Mouse (Mus musculus) frontal cortex, adult (tissue): Measurements from ENCODE around the gene Smco3.
A peak's percentile ranks its signal among the peaks of the same experiment; 100 is the strongest.

ENCODE experiments used
- ATAC-seq: cut with Nextera tagmentation; 2 replicates; pipeline ENCODE4 v1.9.2; 2017; ENCODE audit warnings: mild to moderate bottlenecking, moderate library complexity, mixed read lengths; ENCODE audit not compliant: low TSS enrichment

Gene Smco3

DNA sequence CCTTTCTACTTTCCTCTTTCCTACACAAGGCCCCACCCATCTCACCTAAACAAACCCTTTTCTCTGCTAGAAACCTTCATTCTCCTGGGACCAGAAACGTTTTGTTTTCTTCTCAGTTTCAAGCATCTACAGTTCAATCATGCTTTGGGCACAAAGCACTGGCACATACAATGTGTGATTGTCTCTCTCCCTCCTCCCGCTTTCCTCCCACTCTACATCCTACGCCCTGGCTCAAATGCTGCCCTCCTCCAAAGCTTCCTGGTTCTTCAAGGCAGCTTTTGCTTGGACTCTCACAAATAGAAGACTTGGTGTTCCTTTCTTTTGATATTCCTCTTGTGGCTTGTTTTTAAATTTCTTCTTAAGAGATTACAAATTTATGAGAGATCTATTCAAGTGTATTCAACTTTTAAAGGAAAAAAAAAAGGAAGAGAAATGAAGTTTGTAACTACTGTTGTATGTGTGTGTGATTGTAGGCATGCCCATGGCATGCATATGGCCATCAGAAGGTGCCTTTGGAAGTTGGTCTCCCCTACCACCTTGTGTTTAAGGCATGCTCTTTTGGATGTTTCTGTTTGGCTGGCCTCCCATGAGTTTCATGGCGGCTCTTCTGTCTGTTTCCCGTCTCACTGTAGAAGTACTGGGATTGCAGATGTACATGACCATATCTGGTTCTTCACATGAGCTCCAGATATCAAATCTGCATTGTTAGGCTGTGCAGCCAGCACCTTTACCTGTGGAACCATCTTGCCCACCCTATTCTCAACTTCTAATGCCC is 10.6 kb upstream of the Smco3 start:
- peak; percentile 77 for ATAC-seq

DNA sequence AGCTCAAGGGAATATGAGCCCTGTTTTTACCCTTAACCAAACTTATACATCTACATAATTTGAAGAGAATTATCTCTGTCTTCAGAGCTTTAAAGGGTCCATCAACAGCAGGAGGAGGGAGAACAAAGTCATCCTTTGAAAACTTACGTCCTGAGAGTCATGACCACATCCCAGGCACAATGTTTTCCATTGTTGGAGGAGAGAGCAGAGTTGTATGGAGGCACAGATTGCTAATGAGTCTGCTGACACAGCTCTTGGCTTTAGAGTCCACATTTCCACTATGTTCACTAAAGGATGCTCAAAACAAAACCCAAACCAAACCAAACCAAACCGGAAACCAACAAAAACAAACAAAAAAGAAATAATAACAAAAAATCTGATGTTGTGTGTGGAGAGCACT is 9.7 kb upstream of the Smco3 start:
- ATAC-seq, result peak; percentile 41; the same call in 1 of the 2 replicates

DNA sequence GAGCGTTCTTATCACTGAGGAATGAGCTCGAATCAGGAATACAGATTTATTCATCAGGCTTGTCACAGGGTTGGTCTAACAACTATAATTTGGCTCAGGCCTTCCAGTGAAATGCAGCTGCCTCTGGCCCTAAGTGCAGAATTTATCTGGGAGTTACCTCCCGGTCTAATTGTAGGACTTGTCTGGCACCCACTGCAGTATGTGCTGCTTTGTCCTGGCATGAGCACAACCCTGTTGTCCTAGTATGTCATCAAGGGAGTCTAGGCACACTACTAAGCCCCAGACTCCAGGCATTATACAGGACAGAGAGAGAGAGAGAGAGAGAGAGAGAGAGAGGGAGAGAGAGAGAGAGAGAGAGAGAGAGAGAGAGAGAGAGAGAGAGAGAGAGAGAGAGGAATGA is 2.1 kb upstream of the Smco3 start:
- ATAC-seq, result no peak

DNA sequence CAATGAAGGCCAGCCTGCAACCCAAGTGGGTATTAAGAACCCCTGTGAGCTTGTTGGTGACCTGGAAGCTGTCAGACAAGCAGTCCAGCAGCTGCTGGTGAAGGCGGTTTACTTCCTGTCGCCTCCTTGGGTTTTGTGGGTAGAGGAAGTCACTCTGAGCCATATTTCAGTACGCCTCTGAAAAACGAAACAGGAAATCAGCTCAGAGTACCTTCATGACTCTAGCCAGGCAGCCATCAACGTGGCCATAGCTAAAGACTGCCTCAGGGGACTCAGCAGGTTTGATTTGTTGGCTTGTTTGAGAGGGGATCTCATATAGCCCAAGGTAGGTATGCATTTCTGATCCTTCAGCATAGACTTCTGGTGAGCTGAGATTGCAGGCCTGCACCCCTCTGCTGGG is 3.5 kb downstream of the Smco3 start:
- no peak for ATAC-seq

DNA sequence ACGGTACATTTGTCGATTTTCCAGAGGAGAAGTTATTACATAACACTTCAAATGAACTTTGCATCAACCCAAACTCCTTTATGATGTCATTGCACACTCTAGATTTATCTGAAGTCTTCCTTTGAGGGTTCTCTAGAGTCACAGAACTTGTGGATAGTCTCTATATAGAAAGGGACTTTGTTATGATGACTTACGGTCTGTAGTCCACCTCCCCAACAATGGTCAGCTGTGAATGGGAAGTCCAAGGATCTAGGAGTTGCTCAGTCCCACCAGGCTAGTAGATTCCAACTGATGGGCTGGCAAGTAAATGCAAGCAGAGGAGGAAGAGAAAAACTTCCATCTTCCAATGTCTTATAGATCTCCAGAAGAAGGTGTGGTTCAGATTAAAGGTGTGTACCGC is 6.6 kb downstream of the Smco3 start:
- no peak for ATAC-seq

DNA sequence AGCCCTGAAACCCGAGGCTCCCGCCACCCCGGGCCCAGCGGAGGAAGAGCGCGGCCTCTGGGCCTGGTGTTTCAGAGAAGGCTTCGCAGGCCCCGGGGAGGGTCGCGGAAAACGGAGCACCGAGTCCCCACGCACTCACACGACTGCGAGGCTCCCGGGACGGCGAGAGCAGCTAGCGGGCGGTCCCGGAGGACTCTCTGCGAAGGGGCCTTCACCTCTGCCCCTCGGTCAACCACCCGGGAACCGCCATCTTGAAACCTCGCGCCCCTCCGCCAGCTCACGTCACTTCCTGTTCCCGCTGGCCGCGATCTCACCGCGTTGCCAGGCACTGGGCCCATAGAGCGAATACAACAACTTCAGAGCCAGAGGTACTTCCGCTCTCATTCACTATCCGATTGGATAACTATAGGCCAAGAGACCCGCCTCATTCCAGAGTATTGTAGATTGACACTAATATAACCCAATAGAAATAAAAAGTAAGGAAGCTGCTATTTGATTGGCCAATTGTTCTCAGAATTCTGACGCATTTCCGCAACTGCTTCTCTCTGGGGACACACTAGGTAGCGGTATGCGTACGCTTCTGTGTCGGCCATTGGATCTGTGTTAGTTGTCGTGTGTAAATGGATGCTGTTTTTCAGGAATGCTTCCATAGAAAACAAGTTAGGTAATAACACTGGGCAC is 7.2 kb downstream of the Smco3 start, which contains the start of gene Wbp11:
Wbp11 (minus strand) TSS at position 353 of the 681 bp plus-strand sequence.
- ATAC-seq, result peak; percentile 100

DNA sequence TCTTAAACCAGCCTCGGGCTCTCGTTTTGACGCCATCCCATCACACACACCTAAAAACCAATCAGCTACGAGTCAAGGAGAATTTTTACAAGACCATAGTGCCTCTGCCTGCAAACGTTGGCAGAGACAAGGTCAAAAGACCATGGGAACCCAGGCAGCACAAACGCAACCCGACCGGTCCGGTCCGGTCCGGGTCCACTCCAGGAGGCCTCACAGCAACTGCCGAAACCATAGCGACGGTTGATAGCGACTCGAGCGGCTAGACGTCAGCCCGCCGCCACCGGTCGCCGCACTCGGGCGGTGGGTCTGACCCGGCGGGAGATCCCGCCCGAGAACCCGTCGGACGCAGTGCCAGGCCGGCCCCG is 7.8 kb downstream of the Smco3 start, which contains the start of gene BC049715:
BC049715 (plus strand) TSS at position 111 of the 365 bp plus-strand sequence.
- ATAC-seq, result peak; percentile 7; the same call in 1 of the 2 replicates

DNA sequence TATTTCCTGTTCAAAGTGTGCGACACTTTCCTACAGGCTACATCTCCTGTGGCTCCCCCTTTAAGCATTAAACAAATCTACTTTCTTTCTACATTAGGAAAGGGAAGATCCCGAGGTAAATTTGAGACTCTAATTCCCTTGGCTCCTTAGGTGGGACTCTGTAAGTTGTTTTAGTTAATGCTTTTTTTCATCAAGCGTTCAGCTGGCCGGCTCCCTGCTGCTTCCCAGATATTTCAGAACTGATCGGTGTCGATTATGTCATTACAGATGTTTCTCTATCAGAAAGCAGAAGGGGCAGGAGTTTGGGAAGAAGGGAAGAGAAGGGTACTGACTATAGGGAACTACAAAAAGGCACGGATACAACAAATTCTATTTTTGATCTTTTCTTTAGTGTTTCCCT is 8.1 kb downstream of the Smco3 start:
- no peak for ATAC-seq

DNA sequence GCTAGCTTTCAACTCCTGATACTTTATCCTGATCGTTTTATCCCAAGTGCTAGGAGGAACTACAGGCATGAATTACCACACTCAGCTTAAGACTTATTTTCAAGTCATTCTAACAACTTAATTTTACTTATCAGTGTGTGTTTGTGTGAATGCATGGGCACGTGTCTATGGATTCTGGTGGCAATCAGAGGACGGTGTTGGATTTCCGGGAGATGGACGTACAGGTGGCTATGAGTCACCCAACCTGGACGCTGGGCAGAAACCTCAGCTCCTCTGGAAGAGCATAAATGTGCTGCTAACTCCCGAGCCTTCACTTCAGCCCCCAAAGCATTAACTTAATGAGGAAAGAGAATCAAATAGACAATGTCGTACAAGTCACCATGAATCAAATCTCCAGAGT is 10.3 kb downstream of the Smco3 start:
- ATAC-seq, result no peak

DNA sequence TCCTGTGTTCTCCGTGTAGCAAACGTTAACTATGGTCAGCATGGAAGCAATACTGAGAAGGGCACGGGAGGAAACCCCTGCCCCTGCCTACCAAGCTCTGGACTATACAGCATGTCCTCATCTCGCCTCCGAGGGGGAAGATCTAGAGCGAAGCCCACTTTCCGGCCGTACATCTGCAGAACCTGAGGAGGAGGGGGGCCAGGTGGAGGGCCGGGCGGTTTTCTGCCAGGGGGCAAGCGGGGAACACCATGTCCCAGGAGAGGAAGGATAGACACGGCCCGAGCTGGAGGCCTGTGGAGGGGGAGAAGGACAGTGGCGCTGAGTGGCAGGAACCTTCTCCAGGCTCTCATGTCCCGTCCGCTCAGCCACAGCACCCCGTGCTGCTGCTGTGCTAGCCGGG is 14.2 kb downstream of the Smco3 start:
- ATAC-seq, result no peak

DNA sequence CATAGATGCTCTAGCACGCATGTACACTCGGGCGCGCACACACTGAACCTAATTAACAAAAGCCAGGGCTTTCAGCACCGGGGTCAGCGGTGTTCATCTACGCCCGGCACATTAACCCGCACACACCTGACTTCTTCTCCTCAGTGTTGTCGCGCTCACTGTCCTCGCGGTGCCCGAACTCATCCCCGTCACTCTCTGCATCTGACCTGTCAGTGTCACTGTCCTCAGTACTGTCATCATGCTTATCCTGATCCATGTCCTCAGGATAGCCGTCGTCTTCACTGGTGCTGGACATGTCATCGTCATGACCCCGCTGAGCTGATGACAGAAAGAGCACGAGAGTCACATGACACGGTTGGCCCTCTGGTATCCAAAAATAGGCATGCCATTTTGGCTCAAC is 14.9 kb downstream of the Smco3 start:
- ATAC-seq, result no peak

DNA sequence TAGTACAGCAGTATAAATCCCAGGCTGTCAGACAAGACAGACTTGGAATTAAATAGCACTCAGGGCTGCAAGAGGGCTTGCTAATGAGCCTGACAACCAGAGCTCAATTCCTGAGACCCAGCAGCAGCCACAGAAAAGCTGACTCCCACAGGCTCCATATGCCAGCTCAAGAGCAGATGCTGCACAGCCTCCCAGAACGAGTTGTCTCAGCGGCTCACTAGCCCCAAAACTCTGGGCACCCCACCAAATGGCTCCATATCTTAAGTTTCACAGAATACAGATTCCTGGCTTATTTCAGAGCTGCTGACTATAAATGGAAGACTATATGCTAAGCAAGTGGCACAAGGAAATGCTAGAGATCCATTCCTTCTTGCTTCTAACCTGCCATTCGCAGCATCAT is 17.7 kb downstream of the Smco3 start:
- peak; percentile 88 for ATAC-seq

DNA sequence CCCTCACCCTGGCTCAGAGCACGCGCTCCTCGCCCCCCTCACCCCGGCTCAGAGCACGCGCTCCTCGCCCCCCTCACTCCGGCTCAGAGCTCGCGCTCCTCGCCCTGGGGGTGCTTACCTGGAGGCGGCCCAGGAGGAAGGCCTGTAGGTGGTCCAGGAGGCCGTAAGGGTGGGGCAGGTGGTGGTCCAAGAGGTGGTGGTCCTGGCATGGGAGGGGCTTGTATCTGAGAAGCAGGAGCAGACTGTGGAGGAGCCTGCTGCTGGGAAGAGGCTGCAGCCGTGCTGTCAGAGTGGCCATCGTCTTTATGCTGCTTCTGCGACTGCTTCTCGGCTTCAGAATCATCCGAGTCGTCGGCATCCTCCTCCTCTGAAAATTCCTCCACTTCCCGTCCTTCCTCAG is 18.4 kb downstream of the Smco3 start:
- ATAC-seq, result no peak

DNA sequence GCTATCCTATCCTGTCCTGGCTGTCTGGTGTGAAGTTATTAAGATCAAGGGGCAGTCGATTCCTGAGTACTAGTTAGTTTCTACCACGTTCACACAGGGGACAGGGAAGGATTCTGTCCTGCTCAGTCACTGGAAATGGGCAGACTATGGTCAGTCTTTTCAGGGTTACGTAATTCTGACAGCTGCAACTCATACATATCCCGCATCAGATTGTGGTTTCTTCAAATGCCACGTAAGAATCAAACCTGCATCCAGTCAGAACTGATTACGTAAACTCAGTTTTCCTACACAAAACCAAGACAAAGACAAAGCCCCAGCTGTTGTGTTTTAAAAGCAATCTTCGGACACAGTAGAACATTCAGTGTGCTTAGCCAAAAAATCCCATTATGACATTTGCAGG is 19.9 kb downstream of the Smco3 start:
- no peak for ATAC-seq

DNA sequence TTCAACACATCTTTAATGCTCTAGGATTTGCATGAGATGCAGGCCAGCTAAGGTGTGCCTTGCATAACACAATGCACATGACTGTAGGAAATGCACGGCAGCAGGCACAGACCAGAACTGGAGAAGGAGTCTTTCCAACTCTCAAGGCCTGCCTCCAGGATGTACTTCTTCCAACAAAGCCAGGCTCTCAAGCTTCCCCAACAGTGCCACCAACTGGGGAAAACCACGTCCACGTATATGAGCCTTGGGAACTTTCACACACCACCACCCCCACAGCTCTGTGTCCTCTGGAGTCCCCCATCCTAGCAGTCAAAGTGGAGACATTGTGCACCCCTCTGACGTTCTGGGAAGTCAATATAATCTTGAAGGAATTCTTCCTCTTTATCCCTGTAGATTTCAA is 22.1 kb downstream of the Smco3 start:
- peak; percentile 32 for ATAC-seq

DNA sequence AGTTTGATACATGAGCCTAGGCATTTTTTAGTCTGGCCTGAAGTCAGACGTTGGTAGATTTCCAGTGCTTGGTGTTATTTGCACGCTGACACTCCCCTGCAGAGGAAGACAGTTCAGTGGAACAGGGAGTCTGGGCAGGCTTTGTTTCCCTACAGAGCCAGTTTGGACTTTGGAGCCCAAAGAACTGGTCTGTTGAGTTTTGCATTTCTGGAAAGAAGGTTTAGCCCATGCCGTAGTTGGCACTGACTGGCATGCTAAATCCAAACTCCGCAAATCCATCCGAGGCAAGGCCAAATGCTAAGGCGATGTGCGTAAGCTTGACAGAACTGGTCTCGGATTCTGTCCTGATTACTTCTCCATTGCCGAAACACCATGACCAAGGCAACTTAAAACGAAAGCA is 24.1 kb downstream of the Smco3 start:
- ATAC-seq, result no peak

DNA sequence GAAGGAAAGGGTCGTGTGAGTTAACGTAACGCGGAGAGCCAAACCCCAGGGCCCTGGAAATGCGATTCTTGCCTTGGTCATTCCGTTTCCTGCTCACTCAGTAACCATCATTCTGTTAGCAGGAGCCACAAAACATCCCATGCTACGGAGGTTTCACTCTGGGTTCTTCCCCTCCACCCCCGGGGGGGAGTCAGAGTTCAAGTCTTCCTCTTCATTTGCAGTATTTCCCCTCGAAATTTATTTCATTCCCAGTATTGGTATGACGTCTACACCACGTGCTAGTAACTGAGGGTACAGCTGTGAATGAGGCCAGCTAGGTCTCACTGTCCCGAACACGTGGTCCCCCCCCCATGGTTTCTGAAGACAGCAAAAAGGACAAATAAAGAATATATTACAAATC is 25.6 kb downstream of the Smco3 start:
- no peak for ATAC-seq

DNA sequence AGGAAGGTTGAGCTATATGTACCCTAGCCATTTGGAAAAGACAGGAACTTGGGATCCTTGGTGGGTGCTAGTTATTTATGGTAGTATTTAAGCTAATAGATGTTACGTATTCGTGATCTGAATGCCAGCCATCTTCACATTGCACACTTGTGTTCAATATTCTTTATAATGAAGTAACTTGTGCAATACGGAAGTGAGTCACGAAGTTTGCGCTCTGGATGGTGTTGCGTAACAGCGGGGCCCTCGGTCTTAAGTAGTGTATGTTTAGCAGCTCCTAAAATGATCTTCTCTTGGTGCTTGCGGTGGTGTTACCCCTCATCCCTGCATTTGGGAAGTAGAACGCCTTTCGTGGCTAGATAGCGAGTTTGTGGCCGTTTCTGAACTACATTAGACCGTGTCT is 26.2 kb downstream of the Smco3 start:
- no peak for ATAC-seq

DNA sequence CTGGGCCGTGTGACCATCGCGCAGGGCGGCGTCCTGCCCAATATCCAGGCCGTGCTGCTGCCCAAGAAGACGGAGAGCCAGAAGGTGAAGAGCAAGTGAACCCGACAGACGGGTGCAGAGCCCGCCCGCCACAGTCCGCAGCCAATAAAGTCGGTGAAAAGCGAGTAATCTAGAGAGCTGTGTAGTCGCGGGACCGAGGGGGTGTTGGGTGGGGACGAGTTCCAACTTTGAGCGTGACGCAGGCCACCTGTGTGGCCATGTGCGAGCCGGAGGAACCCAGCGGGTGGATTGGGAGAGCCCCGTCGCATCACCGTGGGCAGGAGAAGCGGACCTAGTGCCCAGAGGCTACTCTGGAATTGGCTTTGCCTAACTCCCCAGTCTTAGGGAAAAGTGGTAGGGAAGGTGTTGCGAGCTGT is 26.6 kb downstream of the Smco3 start:
- ATAC-seq, result peak; percentile 34

DNA sequence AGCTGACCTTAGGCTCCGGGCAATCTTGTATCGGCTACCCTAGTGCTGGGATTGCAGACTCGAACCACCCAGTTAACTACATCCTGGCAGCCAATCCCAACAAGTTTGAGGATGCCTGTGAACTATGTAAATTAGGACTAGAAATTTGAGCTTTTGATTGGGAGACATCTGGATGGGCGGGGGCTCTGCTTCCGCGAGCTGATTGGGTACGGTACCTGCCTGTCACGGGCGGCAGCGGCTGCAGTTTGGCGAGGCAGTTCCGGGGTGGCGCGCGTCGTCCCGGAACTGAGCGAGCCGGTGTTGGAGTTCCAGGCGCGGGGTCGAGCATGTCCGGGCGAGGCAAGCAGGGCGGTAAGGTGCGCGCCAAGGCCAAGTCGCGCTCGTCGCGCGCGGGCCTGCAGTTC is 27.2 kb downstream of the Smco3 start, which contains the start of gene H2afj:
H2afj (plus strand) TSS at position 231 of the 404 bp plus-strand sequence.
- peak; percentile 76 for ATAC-seq

DNA sequence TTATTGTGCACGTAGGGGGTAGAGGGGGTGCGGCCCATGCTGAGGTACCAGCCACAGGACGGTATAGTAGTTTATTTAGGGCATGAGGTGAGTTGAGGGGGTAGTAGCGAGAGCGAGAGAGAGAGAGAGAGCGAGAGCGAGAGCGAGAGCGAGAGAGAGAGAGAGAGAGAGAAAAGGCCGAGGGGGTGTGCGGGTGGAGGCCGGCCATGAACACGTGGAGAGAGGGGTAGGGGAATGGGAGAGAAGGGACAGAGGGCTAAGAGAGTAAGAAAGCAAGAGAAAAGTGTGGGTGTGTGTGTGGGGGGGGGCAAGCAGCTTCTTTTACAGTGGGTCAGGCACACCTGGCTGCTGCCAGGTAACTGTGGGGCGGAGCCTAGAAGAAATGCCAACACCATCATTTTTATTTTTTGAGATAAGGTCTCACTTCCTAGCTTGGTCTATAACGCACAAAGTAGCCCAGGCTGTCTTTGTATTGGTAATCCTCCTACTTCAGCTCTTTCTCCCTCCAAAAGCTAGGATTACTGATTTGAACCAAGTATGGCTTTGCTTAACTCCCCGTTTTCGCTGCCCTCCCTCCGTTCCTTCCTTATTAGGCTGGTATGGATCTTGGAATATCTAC is 27.7 kb downstream of the Smco3 start:
- no peak for ATAC-seq

DNA sequence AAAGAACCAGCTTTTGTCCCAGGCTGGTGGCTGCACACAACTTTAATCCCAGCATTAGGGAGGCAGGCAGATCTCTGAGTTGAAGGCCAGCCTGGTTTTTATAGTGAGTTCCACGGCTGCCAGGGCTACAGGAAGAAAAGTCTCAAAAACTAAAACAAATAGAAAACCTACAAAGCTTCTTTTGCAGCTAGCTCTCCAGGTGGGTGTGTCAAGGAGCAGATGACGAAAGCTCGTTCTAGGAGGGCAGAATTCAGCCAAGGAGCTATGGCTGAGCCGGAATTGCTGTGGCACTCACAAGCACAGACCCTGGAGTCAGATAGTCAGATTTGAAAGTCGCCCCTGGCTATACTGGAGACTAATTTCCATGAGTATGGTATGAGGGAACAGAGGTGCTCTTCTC is 28.4 kb downstream of the Smco3 start:
- no peak for ATAC-seq

DNA sequence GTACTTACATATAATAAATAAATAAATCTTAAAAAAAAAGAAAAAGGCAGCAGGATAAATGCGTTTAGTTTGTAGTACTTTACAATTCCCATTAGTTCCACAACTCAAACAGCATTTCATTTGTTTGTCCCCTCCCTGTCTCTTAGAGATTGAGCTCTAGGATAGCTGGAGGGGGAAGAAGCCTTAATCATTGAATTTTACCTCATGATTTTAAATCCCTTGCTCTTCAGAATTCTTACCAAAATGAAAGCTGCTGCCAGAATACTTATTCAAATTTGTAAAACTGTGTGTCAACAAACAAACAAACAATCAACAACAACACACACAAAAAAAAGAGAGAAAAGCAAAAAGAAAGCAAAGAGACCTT is 29.9 kb downstream of the Smco3 start:
- ATAC-seq, result no peak
